Mouse (Mus musculus): ENCODE data around the gene Diaph3.
"Not testable (repeated sequence)": the region's sequence is repeated elsewhere in the genome, so short reads cannot be mapped to it uniquely, and the experiment has no call there.

The Diaph3 gene

GRCm38 (mm10) chr14:86729617-86730098, 411.4 kb downstream of the Diaph3 start:
- DNase-seq, result no peak

- no peak for DNase-seq
Observed at GRCm38 (mm10) chr14:86727538-86728045, 413.4 kb downstream of the Diaph3 start.

GRCm38 (mm10) chr14:86721768-86722167, 419.3 kb downstream of the Diaph3 start:
- DNase-seq, result no peak

- DNase-seq, result no peak
Observed at GRCm38 (mm10) chr14:86721082-86721481, 420.0 kb downstream of the Diaph3 start.

- DNase-seq, result not testable (repeated sequence)
Observed at GRCm38 (mm10) chr14:86720408-86720807, 420.6 kb downstream of the Diaph3 start.

- DNase-seq, result no peak
Observed at GRCm38 (mm10) chr14:86714088-86714690, 426.8 kb downstream of the Diaph3 start.

- no peak for DNase-seq
Observed at GRCm38 (mm10) chr14:86704080-86704479, 437.0 kb downstream of the Diaph3 start.

- no peak for DNase-seq
Observed at GRCm38 (mm10) chr14:86701145-86701544, 439.9 kb downstream of the Diaph3 start.

GRCm38 (mm10) chr14:86697887-86698286, 443.1 kb downstream of the Diaph3 start:
- no peak for DNase-seq

- no peak for DNase-seq
Observed at GRCm38 (mm10) chr14:86692714-86693113, 448.3 kb downstream of the Diaph3 start.

- no peak for DNase-seq
Observed at GRCm38 (mm10) chr14:86691298-86691697, 449.7 kb downstream of the Diaph3 start.

- DNase-seq, result no peak
Observed at GRCm38 (mm10) chr14:86684585-86685503, 456.2 kb downstream of the Diaph3 start.

GRCm38 (mm10) chr14:86681951-86682350, 459.1 kb downstream of the Diaph3 start:
- DNase-seq, result no peak

GRCm38 (mm10) chr14:86678992-86679391, 462.0 kb downstream of the Diaph3 start:
- DNase-seq, result no peak

GRCm38 (mm10) chr14:86678179-86678780, 462.8 kb downstream of the Diaph3 start:
- no peak for DNase-seq

- no peak for DNase-seq
Observed at GRCm38 (mm10) chr14:86677015-86677414, 464.0 kb downstream of the Diaph3 start.

GRCm38 (mm10) chr14:86675314-86675713, 465.7 kb downstream of the Diaph3 start:
- no peak for DNase-seq

- DNase-seq, result no peak
Observed at GRCm38 (mm10) chr14:86662846-86663245, 478.2 kb downstream of the Diaph3 start.

- no peak for DNase-seq
Observed at GRCm38 (mm10) chr14:86660556-86660955, 480.5 kb downstream of the Diaph3 start.

- DNase-seq, result no peak
Observed at GRCm38 (mm10) chr14:86656262-86656661, 484.8 kb downstream of the Diaph3 start.

- no peak for DNase-seq
Observed at GRCm38 (mm10) chr14:86646499-86647120, 494.4 kb downstream of the Diaph3 start.

GRCm38 (mm10) chr14:86642831-86643241, 498.2 kb downstream of the Diaph3 start:
- no peak for DNase-seq

- DNase-seq, result no peak
Observed at GRCm38 (mm10) chr14:86641839-86642238, 499.2 kb downstream of the Diaph3 start.
